Mouse (Mus musculus): ENCODE data around the gene Tnfsf11.

DNA sequence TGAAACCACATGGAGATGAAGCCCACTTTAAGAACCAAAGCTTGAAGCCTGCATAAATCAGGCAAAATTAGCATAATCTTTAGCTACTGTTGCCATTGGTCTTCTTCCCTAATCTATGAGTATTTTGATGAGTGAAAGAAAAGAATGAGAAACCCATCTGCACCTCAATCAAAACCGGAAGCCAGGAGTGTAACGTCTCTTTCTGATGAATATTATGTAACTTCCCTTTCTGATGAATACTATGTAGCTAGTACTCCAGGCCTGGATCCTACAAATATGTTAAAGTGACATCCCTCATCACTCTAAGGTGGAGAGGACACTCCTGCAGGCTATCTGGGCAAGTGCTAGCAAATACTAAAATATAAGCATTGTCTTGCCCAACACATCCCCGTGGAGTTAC is 6.9 kb downstream of the Tnfsf11 start:
- no peak for TF ChIP-seq CTCF (conservative IDR thresholded peaks at IDR 0.05 in 1 of 2, IDR thresholded peaks at IDR 0.05 in 1 of 2; ENCODE audit: low read depth in 2 of 2, low read length in 2 of 2)
- no peak for TF ChIP-seq MYC (IDR thresholded peaks at IDR 0.05; ENCODE audit: low read depth, low read length)
- TF ChIP-seq BHLHE40 (IDR thresholded peaks at IDR 0.05; ENCODE audit: low read depth, low read length), result no peak
- TF ChIP-seq USF2 (conservative IDR thresholded peaks at IDR 0.05; ENCODE audit: low read depth, low read length), result no peak
- no peak for TF ChIP-seq POLR2A (IDR thresholded peaks at IDR 0.05; ENCODE audit: low read depth, low read length)
- no peak for TF ChIP-seq CHD1 (IDR thresholded peaks at IDR 0.05; ENCODE audit: low read depth, low read length)
- TF ChIP-seq MAFK (IDR thresholded peaks at IDR 0.05; ENCODE audit: insufficient replicate concordance, low read length), result no peak
- TF ChIP-seq SMC3 (IDR thresholded peaks at IDR 0.05; ENCODE audit: low read depth, low read length), result no peak
- TF ChIP-seq PAX5 (IDR thresholded peaks at IDR 0.05; ENCODE audit: low read length), result no peak
- TF ChIP-seq TCF12 (IDR thresholded peaks at IDR 0.05; ENCODE audit: low read depth, low read length), result no peak
- TF ChIP-seq MAZ (IDR thresholded peaks at IDR 0.05; ENCODE audit: low read depth, low read length), result no peak

Measured in CH12.LX (cell line).